Mouse (Mus musculus) heart, embryonic 16.5 days (tissue): ENCODE measurements around the gene Map3k14. TPM values are rescaled to one million over a fixed set of nuclear protein-coding genes. Genes with fewer than 3 reads are reported as not detected.
A peak's percentile ranks its signal among the peaks of the same experiment; 100 is the strongest.

Source experiments
- ATAC-seq: fragments of 200-750 bp; cut with Nextera tagmentation; replicated peaks from 2 replicates; pipeline ENCODE4 v1.8.0; 2017; ENCODE audit warnings: moderate number of reproducible peaks; ENCODE audit not compliant: insufficient read depth, low FRiP score; ENCODE audit errors: extremely low read depth
- H3K27ac ChIP-seq: fragments of 300-500 bp; sonication (generic); 2 replicates; pipeline ENCODE4 v1.5.1; 2014; ENCODE audit warnings: mild to moderate bottlenecking, low read length, control low read depth, moderate library complexity
- H3K27me3 ChIP-seq: fragments of 300-500 bp; sonication (generic); 2 replicates; pipeline ENCODE4 v1.6.1; 2014; ENCODE audit warnings: low read length, mixed read lengths; ENCODE audit not compliant: control insufficient read depth, insufficient read depth
- H3K36me3 ChIP-seq: fragments of 300-500 bp; sonication (generic); 2 replicates; pipeline ENCODE4 v1.6.1; 2014; ENCODE audit not compliant: control insufficient read depth, insufficient read depth
- H3K4me1 ChIP-seq: fragments of 300-500 bp; sonication (generic); 2 replicates; pipeline ENCODE4 v1.6.1; 2014; ENCODE audit warnings: low read length, mixed read lengths; ENCODE audit not compliant: control insufficient read depth, insufficient read depth
- H3K4me2 ChIP-seq: fragments of 300-500 bp; sonication (generic); 2 replicates; pipeline ENCODE4 v1.6.1; 2014; ENCODE audit warnings: low read depth, mild to moderate bottlenecking, control low read depth, low read length
- H3K4me3 ChIP-seq: fragments of 300-500 bp; sonication (generic); 2 replicates; pipeline ENCODE4 v1.5.1; 2014; ENCODE audit warnings: mild to moderate bottlenecking, control low read depth, low read length
- H3K9ac ChIP-seq: fragments of 300-500 bp; sonication (generic); 2 replicates; pipeline ENCODE4 v1.6.1; 2014; ENCODE audit warnings: low read length, control low read depth
- H3K9me3 ChIP-seq: fragments of 300-500 bp; sonication (generic); replicated peaks from 2 replicates; pipeline ENCODE4 v1.6.1; 2016; ENCODE audit warnings: low read length; ENCODE audit not compliant: control insufficient read depth
- WGBS: fragments of 180-500 bp; shearing (Covaris S2); extraction: QIAGEN DNeasy Blood & Tissue Kit; methylation state at CpG from one replicate; pipeline ENCODE4 v1.1.7; 2014; 5-methylcytosine and 5-hydroxymethylcytosine counted together
- polyA plus RNA-seq: library from polyadenylated mRNA; unstranded; fragments of >200 nt; fragmentation: Nextera tagmentation; extraction: Ambion mirVana; gene quantifications from 2 replicates; pipeline ENCODE4 v1.2.1, GENCODE M21; 2015

Map3k14 gene
- 3.0 and 4.8 TPM in 2 replicates for polyA plus RNA-seq

GRCm38 (mm10) chr11:103267346-103268219 is at the start of gene Map3k14:
Map3k14 (minus strand) TSS chr11:103267472.
- peak within 1 kb of the TSS; percentile 90 for H3K9ac ChIP-seq
- no peaks in the 10 kb centered on the region for H3K9me3 ChIP-seq
- H3K4me1 ChIP-seq: peaks cover 27% of the 10 kb centered on the region
- peak within 1 kb of the TSS; percentile 94 for H3K4me2 ChIP-seq
- peak within 1 kb of the TSS; percentile 90 for H3K27ac ChIP-seq
- ATAC-seq: peak; percentile 97
- WGBS: under 1% methylated on average over 55 of the region's 55 CpGs
- H3K36me3 ChIP-seq: no peaks in the 10 kb centered on the region
- no peaks in the 10 kb centered on the region for H3K27me3 ChIP-seq
- H3K4me3 ChIP-seq: peak within 1 kb of the TSS; percentile 79

- H3K27me3 ChIP-seq: no peaks in the 10 kb centered on the region
- no peaks in the 10 kb centered on the region for H3K36me3 ChIP-seq
- no peak overlapping the region for H3K4me3 ChIP-seq
- H3K27ac ChIP-seq: no peak overlapping the region
- no peak for ATAC-seq
- no peak overlapping the region for H3K9ac ChIP-seq
- WGBS: 72% methylated on average over 5 of the region's 5 CpGs
- peaks cover 6% of the 10 kb centered on the region for H3K4me1 ChIP-seq
- no peaks in the 10 kb centered on the region for H3K9me3 ChIP-seq
- H3K4me2 ChIP-seq: no peak overlapping the region
Measured at GRCm38 (mm10) chr11:103315379-103315778, 48.1 kb upstream of the Map3k14 start.

- Histone ChIP-seq H3K4me3 (no peak overlapping the region), H3K27me3 (no peaks in the 10 kb centered on the region), H3K27ac (no peak overlapping the region), H3K9ac (no peak overlapping the region), H3K4me1 (peaks cover 6% of the 10 kb centered on the region), H3K4me2 (no peak overlapping the region), H3K9me3 (no peaks in the 10 kb centered on the region), H3K36me3 (no peaks in the 10 kb centered on the region)
- no peak for ATAC-seq
- WGBS: 68% methylated on average over 10 of the region's 10 CpGs
Measured at GRCm38 (mm10) chr11:103314736-103315374, 47.6 kb upstream of the Map3k14 start.

GRCm38 (mm10) chr11:103313542-103313941 is 46.3 kb upstream of the Map3k14 start:
- H3K27ac ChIP-seq: no peak overlapping the region
- ATAC-seq: no peak
- H3K36me3 ChIP-seq: no peaks in the 10 kb centered on the region
- no peak overlapping the region for H3K4me2 ChIP-seq
- WGBS: 83% methylated on average over 6 of the region's 6 CpGs
- H3K4me1 ChIP-seq: peaks cover 6% of the 10 kb centered on the region
- H3K9me3 ChIP-seq: no peaks in the 10 kb centered on the region
- no peak overlapping the region for H3K9ac ChIP-seq
- no peaks in the 10 kb centered on the region for H3K27me3 ChIP-seq
- no peak overlapping the region for H3K4me3 ChIP-seq

GRCm38 (mm10) chr11:103312655-103313255 is 45.5 kb upstream of the Map3k14 start:
- H3K4me2 ChIP-seq: no peak overlapping the region
- no peaks in the 10 kb centered on the region for H3K27me3 ChIP-seq
- no peak overlapping the region for H3K4me3 ChIP-seq
- H3K27ac ChIP-seq: no peak overlapping the region
- H3K9ac ChIP-seq: no peak overlapping the region
- no peak for ATAC-seq
- H3K4me1 ChIP-seq: peaks cover 8% of the 10 kb centered on the region
- WGBS: 51% methylated on average over 8 of the region's 8 CpGs
- no peaks in the 10 kb centered on the region for H3K9me3 ChIP-seq
- H3K36me3 ChIP-seq: no peaks in the 10 kb centered on the region

- WGBS: 2% methylated on average over 30 of the region's 30 CpGs
- no peaks in the 10 kb centered on the region for H3K9me3 ChIP-seq
- H3K36me3 ChIP-seq: no peaks in the 10 kb centered on the region
- peak; percentile 85 for ATAC-seq
- peaks cover 8% of the 10 kb centered on the region for H3K4me1 ChIP-seq
- H3K27me3 ChIP-seq: no peaks in the 10 kb centered on the region
- H3K4me2 ChIP-seq: peak overlapping the region; percentile 80
- peak overlapping the region; percentile 37 for H3K27ac ChIP-seq
- H3K9ac ChIP-seq: peak overlapping the region; percentile 67
- peak overlapping the region; percentile 50 for H3K4me3 ChIP-seq
Measured at GRCm38 (mm10) chr11:103311960-103312611, 44.8 kb upstream of the Map3k14 start.

- Histone ChIP-seq H3K27me3 (no peaks in the 10 kb centered on the region), H3K4me1 (peaks cover 8% of the 10 kb centered on the region), H3K36me3 (no peaks in the 10 kb centered on the region), H3K4me2 (no peak overlapping the region), H3K9ac (no peak overlapping the region), H3K9me3 (no peaks in the 10 kb centered on the region), H3K27ac (no peak overlapping the region), H3K4me3 (no peak overlapping the region)
- 78% methylated on average over 10 of the region's 10 CpGs for WGBS
- no peak for ATAC-seq
Measured at GRCm38 (mm10) chr11:103309956-103310574, 42.8 kb upstream of the Map3k14 start.

GRCm38 (mm10) chr11:103307910-103308309 is 40.6 kb upstream of the Map3k14 start:
- no peaks in the 10 kb centered on the region for H3K9me3 ChIP-seq
- peaks cover 8% of the 10 kb centered on the region for H3K4me1 ChIP-seq
- no peaks in the 10 kb centered on the region for H3K27me3 ChIP-seq
- no peak for ATAC-seq
- 54% methylated on average over 8 of the region's 8 CpGs for WGBS
- H3K36me3 ChIP-seq: no peaks in the 10 kb centered on the region
- H3K4me2 ChIP-seq: no peak overlapping the region
- no peak overlapping the region for H3K9ac ChIP-seq
- no peak overlapping the region for H3K27ac ChIP-seq
- no peak overlapping the region for H3K4me3 ChIP-seq
